Mouse (Mus musculus) heart, adult 2 months (tissue): ENCODE measurements at regions not wholly inside any gene's neighbourhood (a gene's known extent, or its start where the extent isn't known, plus 50 kb on each side); places are given as distances from the start of the nearest gene placed in this dataset.

Experiments
- CTCF ChIP-seq: fragments of 200-600 bp; IDR thresholded peaks from 2 replicates; pipeline ENCODE4 v1.8.1; 2022; ENCODE audit warnings: antibody characterized with exemption, mild to moderate bottlenecking, moderate library complexity
- EP300 ChIP-seq: fragments of 200-500 bp; IDR thresholded peaks from 2 replicates; pipeline ENCODE4 v1.6.1; 2011; ENCODE audit warnings: low read depth, low read length, control low read depth; ENCODE audit not compliant: insufficient read depth
- POLR2A ChIP-seq: fragments of 200-500 bp; IDR thresholded peaks from 2 replicates; pipeline ENCODE4 v1.6.1; 2011; ENCODE audit warnings: mild to moderate bottlenecking, low read depth, low read length, control low read depth; ENCODE audit not compliant: insufficient read depth

DNA sequence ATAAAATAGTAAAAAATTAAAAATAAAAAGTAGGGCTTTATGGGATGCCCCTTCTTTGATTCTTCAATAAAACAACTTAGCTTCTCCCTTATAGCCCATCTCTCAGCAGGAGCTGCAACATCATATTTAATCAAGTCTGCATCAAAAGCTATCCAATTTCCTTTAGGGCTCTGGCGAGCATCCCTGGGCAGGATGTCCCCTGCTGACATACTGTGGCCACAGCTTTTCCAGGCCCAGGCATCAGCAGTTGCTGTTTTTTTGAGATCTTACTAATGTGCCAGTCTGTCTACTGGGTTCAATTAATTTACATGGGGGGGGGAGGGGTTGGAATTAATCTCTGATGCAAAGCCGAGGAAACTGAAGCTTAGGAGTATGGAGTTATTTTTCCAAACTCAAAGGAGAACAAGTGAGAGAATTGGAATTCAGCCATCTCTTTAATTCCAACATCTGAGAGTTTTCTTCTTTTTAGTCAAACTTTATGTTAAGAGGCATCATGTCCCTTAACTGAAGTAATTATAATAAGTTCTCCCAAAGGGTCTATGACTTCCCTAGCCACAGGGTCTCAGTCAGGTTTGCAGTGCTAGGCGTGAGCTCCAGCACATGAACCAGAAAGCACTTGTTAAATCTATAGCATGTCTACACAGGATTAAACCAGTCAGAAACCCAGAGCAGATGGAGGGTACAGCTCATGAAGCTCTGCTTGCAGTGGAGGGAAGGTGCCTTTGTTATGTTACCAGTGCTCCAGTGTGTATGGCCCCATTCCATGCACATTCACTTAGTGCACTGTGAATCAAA is 269.9 kb upstream of the Tnc start:
- TF ChIP-seq CTCF = no peak
- no peak for TF ChIP-seq POLR2A
- no peak for TF ChIP-seq EP300
